Mouse (Mus musculus) midbrain, embryonic 14.5 days (tissue): Measurements from ENCODE around the gene Cyb5r2. TPM values are rescaled to one million over a fixed set of nuclear protein-coding genes. Genes with fewer than 3 reads are reported as not detected.

Experiments used
- ATAC-seq: fragments of 200-750 bp; cut with Nextera tagmentation; 2 replicates; pipeline ENCODE4 v1.8.0; 2017; ENCODE audit warnings: moderate number of reproducible peaks, moderate library complexity; ENCODE audit not compliant: low FRiP score, low TSS enrichment
- DNase-seq: peaks from one replicate; pipeline ENCODE4 v3.0.0-alpha.2; 2015
- H3K27ac ChIP-seq: fragments of 300-500 bp; sonication (generic); replicated peaks from 2 replicates; pipeline ENCODE4 v1.5.1; 2014; ENCODE audit warnings: mild to moderate bottlenecking, low read depth, low read length, moderate library complexity
- H3K27me3 ChIP-seq: fragments of 300-500 bp; sonication (generic); 2 replicates; pipeline ENCODE4 v1.6.1; 2014; ENCODE audit warnings: low read length, control low read depth, mixed read lengths; ENCODE audit not compliant: control insufficient read depth, insufficient read depth
- H3K36me3 ChIP-seq: fragments of 300-500 bp; sonication (generic); 2 replicates; pipeline ENCODE4 v1.6.1; 2014; ENCODE audit warnings: low read length, control low read depth; ENCODE audit not compliant: control insufficient read depth, insufficient read depth
- H3K4me1 ChIP-seq: fragments of 300-500 bp; sonication (generic); 2 replicates; pipeline ENCODE4 v1.6.1; 2014; ENCODE audit warnings: mild to moderate bottlenecking, antibody characterized with exemption, low read length, control low read depth; ENCODE audit not compliant: control insufficient read depth, insufficient read depth
- H3K4me2 ChIP-seq: fragments of 300-500 bp; sonication (generic); 2 replicates; pipeline ENCODE4 v1.6.1; 2014; ENCODE audit warnings: mild to moderate bottlenecking, low read length, moderate library complexity
- H3K4me3 ChIP-seq: fragments of 300-500 bp; sonication (generic); replicated peaks from 2 replicates; pipeline ENCODE4 v1.5.1; 2014; ENCODE audit warnings: low read depth, low read length
- H3K9ac ChIP-seq: fragments of 300-500 bp; sonication (generic); replicated peaks from 2 replicates; pipeline ENCODE4 v1.6.1; 2014; ENCODE audit warnings: mild to moderate bottlenecking, low read length, moderate library complexity
- H3K9me3 ChIP-seq: fragments of 300-500 bp; sonication (generic); 2 replicates; pipeline ENCODE4 v1.6.1; 2016; ENCODE audit warnings: low read length, control low read depth, mixed read lengths; ENCODE audit not compliant: control insufficient read depth
- WGBS: fragments of 180-500 bp; shearing (Covaris S2); extraction: QIAGEN DNeasy Blood & Tissue Kit; methylation state at CpG from one replicate; pipeline ENCODE4 v1.1.7; 2014; 5-methylcytosine and 5-hydroxymethylcytosine counted together
- polyA plus RNA-seq: library from polyadenylated mRNA; unstranded; fragments of >200 nt; fragmentation: Nextera tagmentation; extraction: Ambion mirVana; gene quantifications from 2 replicates; pipeline ENCODE4 v1.2.1, GENCODE M21; 2014

The Cyb5r2 gene
- polyA plus RNA-seq, 1 experiment from 2014 or later = not detected

- Histone ChIP-seq H3K9me3 (no peaks in the 10 kb centered on the region), H3K36me3 (no peaks in the 10 kb centered on the region), H3K4me1 (no peaks in the 10 kb centered on the region), H3K9ac (no peak overlapping the region), H3K4me2 (no peak overlapping the region), H3K27me3 (no peaks in the 10 kb centered on the region), H3K27ac (no peak overlapping the region), H3K4me3 (no peak overlapping the region)
- no peak for ATAC-seq
- 88% methylated on average over 4 of the region's 4 CpGs for WGBS
- DNase-seq = no peak
These were observed 13.4 kb downstream of the Cyb5r2 start for GRCm38 (mm10) chr7:107744454-107744853.

GRCm38 (mm10) chr7:107742963-107743465, 14.8 kb downstream of the Cyb5r2 start:
- Histone ChIP-seq H3K4me3 (no peak overlapping the region), H3K4me2 (no peak overlapping the region), H3K4me1 (no peaks in the 10 kb centered on the region), H3K27ac (no peak overlapping the region), H3K36me3 (no peaks in the 10 kb centered on the region), H3K9ac (no peak overlapping the region), H3K9me3 (no peaks in the 10 kb centered on the region), H3K27me3 (no peaks in the 10 kb centered on the region)
- WGBS = 93% methylated on average over 10 of the region's 10 CpGs
- ATAC-seq (no peak), DNase-seq (no peak)

GRCm38 (mm10) chr7:107738726-107739125, 19.1 kb downstream of the Cyb5r2 start:
- 34% methylated on average over 2 of the region's 2 CpGs for WGBS
- H3K27me3 ChIP-seq = no peaks in the 10 kb centered on the region

GRCm38 (mm10) chr7:107733162-107733561, 24.7 kb downstream of the Cyb5r2 start:
- H3K4me3 ChIP-seq = no peak overlapping the region
- DNase-seq = no peak
- no peak for ATAC-seq
- H3K4me1 ChIP-seq = no peaks in the 10 kb centered on the region
- H3K36me3 ChIP-seq = no peaks in the 10 kb centered on the region
- no peak overlapping the region for H3K9ac ChIP-seq
- no peaks in the 10 kb centered on the region for H3K9me3 ChIP-seq
- WGBS = 70% methylated on average over 2 of the region's 2 CpGs
- no peak overlapping the region for H3K4me2 ChIP-seq
- no peak overlapping the region for H3K27ac ChIP-seq
- H3K27me3 ChIP-seq = no peaks in the 10 kb centered on the region

More at GRCm38 (mm10) chr7:107738726-107739125, 19.1 kb downstream of the Cyb5r2 start:
- H3K4me2 ChIP-seq = no peak overlapping the region
- no peak overlapping the region for H3K9ac ChIP-seq
- no peaks in the 10 kb centered on the region for H3K4me1 ChIP-seq
- ATAC-seq = no peak
- no peak overlapping the region for H3K27ac ChIP-seq
- H3K9me3 ChIP-seq = no peaks in the 10 kb centered on the region
- DNase-seq = peak; percentile 76
- H3K36me3 ChIP-seq = no peaks in the 10 kb centered on the region
- no peak overlapping the region for H3K4me3 ChIP-seq

- ATAC-seq = no peak
- Histone ChIP-seq H3K36me3 (no peaks in the 10 kb centered on the region), H3K4me1 (no peaks in the 10 kb centered on the region), H3K27me3 (no peaks in the 10 kb centered on the region), H3K4me3 (no peak overlapping the region), H3K4me2 (no peak overlapping the region), H3K9me3 (no peaks in the 10 kb centered on the region), H3K9ac (no peak overlapping the region), H3K27ac (no peak overlapping the region)
- DNase-seq = no peak
- 78% methylated on average over 10 of the region's 10 CpGs for WGBS
These were observed 27.2 kb downstream of the Cyb5r2 start for GRCm38 (mm10) chr7:107730587-107730986.

- no peak overlapping the region for H3K4me2 ChIP-seq
- no peaks in the 10 kb centered on the region for H3K9me3 ChIP-seq
- H3K27me3 ChIP-seq = no peaks in the 10 kb centered on the region
- no peak overlapping the region for H3K27ac ChIP-seq
- ATAC-seq = no peak
- no peaks in the 10 kb centered on the region for H3K4me1 ChIP-seq
- no peak for DNase-seq
- 75% methylated on average over 3 of the region's 3 CpGs for WGBS
- H3K4me3 ChIP-seq = no peak overlapping the region
- no peaks in the 10 kb centered on the region for H3K36me3 ChIP-seq
- H3K9ac ChIP-seq = no peak overlapping the region
These were observed 30.3 kb downstream of the Cyb5r2 start for GRCm38 (mm10) chr7:107727538-107727937.

- Histone ChIP-seq H3K36me3 (no peaks in the 10 kb centered on the region), H3K9ac (no peak overlapping the region), H3K27me3 (no peaks in the 10 kb centered on the region), H3K9me3 (no peaks in the 10 kb centered on the region), H3K27ac (no peak overlapping the region), H3K4me3 (no peak overlapping the region), H3K4me1 (no peaks in the 10 kb centered on the region), H3K4me2 (no peak overlapping the region)
- DNase-seq = no peak
- WGBS = 96% methylated on average over 4 of the region's 4 CpGs
- no peak for ATAC-seq
These were observed 35.3 kb downstream of the Cyb5r2 start for GRCm38 (mm10) chr7:107722536-107722935.

GRCm38 (mm10) chr7:107720771-107721170, 37.1 kb downstream of the Cyb5r2 start:
- Histone ChIP-seq H3K27ac (no peak overlapping the region), H3K4me2 (no peak overlapping the region), H3K36me3 (no peaks in the 10 kb centered on the region), H3K27me3 (no peaks in the 10 kb centered on the region), H3K9ac (no peak overlapping the region), H3K9me3 (no peaks in the 10 kb centered on the region), H3K4me3 (no peak overlapping the region), H3K4me1 (no peaks in the 10 kb centered on the region)
- ATAC-seq (no peak), DNase-seq (no peak)
- 94% methylated on average over 1 of the region's 1 CpGs for WGBS

- no peaks in the 10 kb centered on the region for H3K36me3 ChIP-seq
- no peaks in the 10 kb centered on the region for H3K4me1 ChIP-seq
- H3K27ac ChIP-seq = no peak overlapping the region
- no peak overlapping the region for H3K9ac ChIP-seq
- no peak overlapping the region for H3K4me3 ChIP-seq
- DNase-seq = no peak
- ATAC-seq = no peak
- H3K27me3 ChIP-seq = no peaks in the 10 kb centered on the region
- H3K4me2 ChIP-seq = no peak overlapping the region
- H3K9me3 ChIP-seq = no peaks in the 10 kb centered on the region
- 86% methylated on average over 5 of the region's 5 CpGs for WGBS
These were observed 43.8 kb downstream of the Cyb5r2 start for GRCm38 (mm10) chr7:107714067-107714466.
